Mouse (Mus musculus) brain, embryonic 14.5 days (tissue): ENCODE data around the gene Nek6.

Experiments used
- CTCF ChIP-seq: fragments of 200-500 bp; IDR thresholded peaks from 2 replicates; pipeline ENCODE4 v1.5.1; 2012; ENCODE audit warnings: inconsistent platforms, mild to moderate bottlenecking, moderate library complexity, borderline replicate concordance; ENCODE audit not compliant: insufficient read depth, insufficient read length; ENCODE audit errors: extremely low read depth
- POLR2A ChIP-seq: fragments of 200-500 bp; IDR thresholded peaks from 2 replicates; pipeline ENCODE4 v1.6.1; 2012; ENCODE audit warnings: mild to moderate bottlenecking, inconsistent platforms, borderline replicate concordance; ENCODE audit not compliant: poor library complexity, insufficient read depth, insufficient read length, severe bottlenecking; ENCODE audit errors: extremely low read depth

DNA sequence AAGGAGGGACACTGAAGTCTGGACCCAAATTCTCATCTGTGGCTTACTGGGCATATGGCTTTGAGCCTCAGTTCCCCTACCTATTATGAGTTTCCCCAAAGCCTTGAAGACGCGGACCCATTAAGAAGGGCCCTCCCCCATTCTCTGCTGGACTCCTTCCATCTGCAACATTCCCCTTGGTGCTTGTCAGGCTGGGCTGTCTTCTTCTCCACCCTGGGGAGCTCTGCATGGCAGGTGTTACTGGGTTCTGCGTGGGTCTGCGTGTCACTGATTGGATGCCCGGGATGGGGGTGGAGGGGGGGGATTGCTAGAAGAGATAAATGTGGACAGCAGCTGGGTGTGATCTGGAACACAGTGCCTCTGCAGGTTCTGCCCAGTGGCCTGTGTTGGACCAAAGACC is 35.3 kb downstream of the Nek6 start:
- TF ChIP-seq POLR2A (no peak), CTCF (no peak)
